Mouse (Mus musculus) bone marrow, adult 2 months (tissue): Measurements from ENCODE around the gene Dpp10.

Source experiments
- CTCF ChIP-seq: fragments of 200-500 bp; IDR thresholded peaks from 2 replicates; pipeline ENCODE4 v1.5.1; 2011; ENCODE audit warnings: low read length, control low read depth; ENCODE audit not compliant: control insufficient read depth, insufficient read depth
- POLR2A ChIP-seq: fragments of 200-500 bp; IDR thresholded peaks from 2 replicates; pipeline ENCODE4 v1.6.1; 2011; ENCODE audit warnings: low read depth, mild to moderate bottlenecking, control low read depth, low read length, borderline replicate concordance; ENCODE audit not compliant: control insufficient read depth

DNA sequence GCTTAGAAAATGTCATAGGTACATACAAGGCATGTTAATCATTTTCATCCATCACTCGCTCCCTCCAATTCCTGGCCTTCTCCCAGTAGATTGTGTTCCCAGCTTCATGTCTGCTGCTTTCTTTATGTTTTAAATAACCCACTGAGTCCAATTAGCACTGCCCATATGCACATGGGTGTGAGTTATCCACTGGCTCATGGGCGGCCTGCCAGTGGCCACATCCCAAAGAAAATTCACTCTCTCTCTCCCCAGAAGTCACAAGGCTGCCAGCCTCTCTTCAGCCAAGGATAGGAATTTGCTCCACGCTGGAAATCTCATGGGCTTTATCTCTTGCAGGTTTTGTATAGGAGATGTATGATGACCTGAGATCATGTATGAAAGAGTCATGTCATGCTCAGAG, 338.1 kb downstream of the Dpp10 start:
- no peak for TF ChIP-seq CTCF
- no peak for TF ChIP-seq POLR2A
